Mouse (Mus musculus): ENCODE data around the gene Mast3.
A peak's percentile ranks its signal among the peaks of the same experiment; 100 is the strongest.

The Mast3 gene

GRCm38 (mm10) chr8:70804481-70805206 lies at the start of gene Mast3:
Gene Mast3 (minus strand): TSS chr8:70805054.
- peak; percentile 88 for DNase-seq

- no peak for DNase-seq
Measured at GRCm38 (mm10) chr8:70853863-70854262, 49.0 kb upstream of the Mast3 start.

GRCm38 (mm10) chr8:70852595-70853231 lies 47.9 kb upstream of the Mast3 start:
- DNase-seq, result no peak

- no peak for DNase-seq
Measured at GRCm38 (mm10) chr8:70851837-70852236, 47.0 kb upstream of the Mast3 start.

GRCm38 (mm10) chr8:70850947-70851346 lies 46.1 kb upstream of the Mast3 start:
- DNase-seq, result no peak

GRCm38 (mm10) chr8:70850132-70850845 lies 45.4 kb upstream of the Mast3 start:
- no peak for DNase-seq

GRCm38 (mm10) chr8:70849333-70849990 lies 44.6 kb upstream of the Mast3 start:
- no peak for DNase-seq

- DNase-seq, result peak; percentile 74
Measured at GRCm38 (mm10) chr8:70846371-70847154, 41.7 kb upstream of the Mast3 start.

- no peak for DNase-seq
Measured at GRCm38 (mm10) chr8:70845108-70845507, 40.3 kb upstream of the Mast3 start.

GRCm38 (mm10) chr8:70844523-70844922 lies 39.7 kb upstream of the Mast3 start:
- DNase-seq, result peak; percentile 92

- no peak for DNase-seq
Measured at GRCm38 (mm10) chr8:70843941-70844340, 39.1 kb upstream of the Mast3 start.

- no peak for DNase-seq
Measured at GRCm38 (mm10) chr8:70843214-70843773, 38.4 kb upstream of the Mast3 start.

GRCm38 (mm10) chr8:70842484-70842883 lies 37.6 kb upstream of the Mast3 start:
- DNase-seq, result no peak

- DNase-seq, result peak; percentile 92
Measured at GRCm38 (mm10) chr8:70841147-70842072, 36.6 kb upstream of the Mast3 start.

- peak; percentile 30 for DNase-seq
Measured at GRCm38 (mm10) chr8:70840590-70840989, 35.7 kb upstream of the Mast3 start.

- DNase-seq, result peak; percentile 99
Measured at GRCm38 (mm10) chr8:70839408-70840351, 34.8 kb upstream of the Mast3 start, which contains the start of gene Arrdc2. Gene Arrdc2 (minus strand): TSS chr8:70839720.

GRCm38 (mm10) chr8:70838654-70839407 lies 34.0 kb upstream of the Mast3 start:
- DNase-seq, result no peak

- DNase-seq, result no peak
Measured at GRCm38 (mm10) chr8:70836666-70837065, 31.8 kb upstream of the Mast3 start.

- DNase-seq, result no peak
Measured at GRCm38 (mm10) chr8:70834071-70834470, 29.2 kb upstream of the Mast3 start.
